Mouse (Mus musculus) limb, embryonic 14.5 days (tissue): ENCODE data around the gene Ank2. TPM values are rescaled to one million over a fixed set of nuclear protein-coding genes. Genes with fewer than 3 reads are reported as not detected.

Experiments used
- ATAC-seq: fragments of 200-750 bp; cut with Nextera tagmentation; 2 replicates; pipeline ENCODE4 v1.8.0; 2017; ENCODE audit warnings: low read depth, moderate number of reproducible peaks, moderate TSS enrichment; ENCODE audit not compliant: low FRiP score
- DNase-seq: peaks from one replicate; pipeline ENCODE4 v3.0.0-alpha.2; 2015; ENCODE audit warnings: low spot score
- H3K27ac ChIP-seq: fragments of 300-500 bp; sonication (generic); replicated peaks from 2 replicates; pipeline ENCODE4 v1.5.1; 2014; ENCODE audit warnings: low read depth, mild to moderate bottlenecking, low read length, moderate library complexity, mixed read lengths
- H3K27me3 ChIP-seq: fragments of 300-500 bp; sonication (generic); 2 replicates; pipeline ENCODE4 v1.6.1; 2014; ENCODE audit warnings: low read length, mixed read lengths; ENCODE audit not compliant: control insufficient read depth, insufficient read depth
- H3K36me3 ChIP-seq: fragments of 300-500 bp; sonication (generic); 2 replicates; pipeline ENCODE4 v1.6.1; 2014; ENCODE audit warnings: mild to moderate bottlenecking, low read length, moderate library complexity, mixed read lengths; ENCODE audit not compliant: control insufficient read depth, insufficient read depth
- H3K4me1 ChIP-seq: fragments of 300-500 bp; sonication (generic); 2 replicates; pipeline ENCODE4 v1.6.1; 2014; ENCODE audit warnings: antibody characterized with exemption, low read length, mixed read lengths; ENCODE audit not compliant: control insufficient read depth, insufficient read depth
- H3K4me2 ChIP-seq: fragments of 300-500 bp; sonication (generic); replicated peaks from 2 replicates; pipeline ENCODE4 v1.6.1; 2014; ENCODE audit warnings: low read depth, mild to moderate bottlenecking, low read length, moderate library complexity; ENCODE audit not compliant: severe bottlenecking
- H3K4me3 ChIP-seq: fragments of 300-500 bp; sonication (generic); replicated peaks from 2 replicates; pipeline ENCODE4 v1.5.1; 2014; ENCODE audit warnings: low read length
- H3K9ac ChIP-seq: fragments of 300-500 bp; sonication (generic); 2 replicates; pipeline ENCODE4 v1.6.1; 2014; ENCODE audit warnings: mild to moderate bottlenecking, low read depth, low read length, moderate library complexity; ENCODE audit not compliant: severe bottlenecking
- H3K9me3 ChIP-seq: fragments of 300-500 bp; sonication (generic); 2 replicates; pipeline ENCODE4 v1.6.1; 2016; ENCODE audit warnings: low read length; ENCODE audit not compliant: control insufficient read depth
- POLR2A ChIP-seq: fragments of 200-500 bp; IDR thresholded peaks from 2 replicates; pipeline ENCODE4 v1.8.0; 2012; ENCODE audit warnings: inconsistent platforms, mild to moderate bottlenecking, moderate library complexity, borderline replicate concordance; ENCODE audit not compliant: insufficient read depth, insufficient read length; ENCODE audit errors: extremely low read depth
- WGBS: fragments of 180-500 bp; shearing (Covaris S2); extraction: QIAGEN DNeasy Blood & Tissue Kit; methylation state at CpG from one replicate; pipeline ENCODE4 v1.1.7; 2014; 5-methylcytosine and 5-hydroxymethylcytosine counted together
- polyA plus RNA-seq, 2 experiments: library from polyadenylated mRNA; depleted of rRNA in 1 of 2; stranded (reverse) in 1 of 2; unstranded in 1 of 2; fragments of >200 nt; fragmentation: Nextera tagmentation in 1 of 2; extraction: Ambion mirVana in 1 of 2; gene quantifications; 2 replicates each; pipeline versions ENCODE4 v1.2.1 to v1.2.3; 2012 to 2014

The Ank2 gene
- polyA plus RNA-seq, 2 experiments: 33.0 to 41.6 TPM

- 61% methylated on average over 5 of the region's 5 CpGs for WGBS
- DNase-seq (no peak), ATAC-seq (no peak)
- Histone ChIP-seq H3K36me3 (no peaks in the 10 kb centered on the region), H3K9ac (no peak overlapping the region), H3K4me1 (no peaks in the 10 kb centered on the region), H3K4me2 (no peak overlapping the region), H3K27me3 (no peaks in the 10 kb centered on the region), H3K9me3 (no peaks in the 10 kb centered on the region), H3K4me3 (no peak overlapping the region), H3K27ac (no peak overlapping the region)
- TF ChIP-seq POLR2A: no peak
Observed at GRCm38 (mm10) chr3:127213534-127213933, 285.6 kb downstream of the Ank2 start.

GRCm38 (mm10) chr3:127211119-127211518 lies 288.0 kb downstream of the Ank2 start:
- Histone ChIP-seq H3K27ac (no peak overlapping the region), H3K4me1 (peaks cover 2% of the 10 kb centered on the region; the same call in 1 of the 2 replicates), H3K4me2 (no peak overlapping the region), H3K9me3 (no peaks in the 10 kb centered on the region), H3K4me3 (no peak overlapping the region), H3K27me3 (no peaks in the 10 kb centered on the region), H3K36me3 (no peaks in the 10 kb centered on the region), H3K9ac (no peak overlapping the region)
- no peak for ATAC-seq
- TF ChIP-seq POLR2A: no peak
- 78% methylated on average over 3 of the region's 3 CpGs for WGBS
- DNase-seq: no peak

GRCm38 (mm10) chr3:127210552-127210951 lies 288.6 kb downstream of the Ank2 start:
- 59% methylated on average over 4 of the region's 4 CpGs for WGBS

GRCm38 (mm10) chr3:127208871-127209270 lies 290.3 kb downstream of the Ank2 start:
- H3K4me2 ChIP-seq: no peak overlapping the region
- TF ChIP-seq POLR2A: no peak
- H3K9ac ChIP-seq: no peak overlapping the region
- H3K27me3 ChIP-seq: no peaks in the 10 kb centered on the region
- H3K27ac ChIP-seq: no peak overlapping the region
- no peak for ATAC-seq
- no peaks in the 10 kb centered on the region for H3K36me3 ChIP-seq
- peaks cover 2% of the 10 kb centered on the region; the same call in 1 of the 2 replicates for H3K4me1 ChIP-seq
- no peak overlapping the region for H3K4me3 ChIP-seq
- H3K9me3 ChIP-seq: no peaks in the 10 kb centered on the region
- no peak for DNase-seq
- WGBS: 86% methylated on average over 5 of the region's 5 CpGs

More at GRCm38 (mm10) chr3:127210552-127210951, 288.6 kb downstream of the Ank2 start:
- no peak overlapping the region for H3K9ac ChIP-seq
- no peak for TF ChIP-seq POLR2A
- H3K4me3 ChIP-seq: no peak overlapping the region
- H3K27me3 ChIP-seq: no peaks in the 10 kb centered on the region
- H3K9me3 ChIP-seq: no peaks in the 10 kb centered on the region
- H3K4me1 ChIP-seq: peaks cover 2% of the 10 kb centered on the region; the same call in 1 of the 2 replicates
- ATAC-seq (no peak), DNase-seq (no peak)
- H3K4me2 ChIP-seq: no peak overlapping the region
- H3K27ac ChIP-seq: no peak overlapping the region
- no peaks in the 10 kb centered on the region for H3K36me3 ChIP-seq

GRCm38 (mm10) chr3:127205883-127206434 lies 293.2 kb downstream of the Ank2 start:
- ATAC-seq (no peak), DNase-seq (no peak)
- H3K27me3 ChIP-seq: no peaks in the 10 kb centered on the region
- H3K4me1 ChIP-seq: peaks cover 2% of the 10 kb centered on the region; the same call in 1 of the 2 replicates
- H3K4me3 ChIP-seq: no peak overlapping the region
- no peaks in the 10 kb centered on the region for H3K9me3 ChIP-seq
- WGBS: 39% methylated on average over 5 of the region's 5 CpGs
- no peaks in the 10 kb centered on the region for H3K36me3 ChIP-seq
- no peak overlapping the region for H3K27ac ChIP-seq
- TF ChIP-seq POLR2A: no peak
- no peak overlapping the region for H3K4me2 ChIP-seq
- H3K9ac ChIP-seq: no peak overlapping the region
